Mouse (Mus musculus) T-helper 2 cell (primary cell): ENCODE data around the gene Ak5.
"Not testable (repeated sequence)": the region's sequence is repeated elsewhere in the genome, so short reads cannot be mapped to it uniquely, and the experiment has no call there.

Source experiments
- in situ Hi-C: fragments of 300-600 bp; cut with MboI, MseI; formaldehyde crosslinking; loops from one replicate; pipeline ENCODE4 v1.15.1; 2025; ENCODE audit warnings: high pct_unique_total_duplicates

The Ak5 gene

DNA sequence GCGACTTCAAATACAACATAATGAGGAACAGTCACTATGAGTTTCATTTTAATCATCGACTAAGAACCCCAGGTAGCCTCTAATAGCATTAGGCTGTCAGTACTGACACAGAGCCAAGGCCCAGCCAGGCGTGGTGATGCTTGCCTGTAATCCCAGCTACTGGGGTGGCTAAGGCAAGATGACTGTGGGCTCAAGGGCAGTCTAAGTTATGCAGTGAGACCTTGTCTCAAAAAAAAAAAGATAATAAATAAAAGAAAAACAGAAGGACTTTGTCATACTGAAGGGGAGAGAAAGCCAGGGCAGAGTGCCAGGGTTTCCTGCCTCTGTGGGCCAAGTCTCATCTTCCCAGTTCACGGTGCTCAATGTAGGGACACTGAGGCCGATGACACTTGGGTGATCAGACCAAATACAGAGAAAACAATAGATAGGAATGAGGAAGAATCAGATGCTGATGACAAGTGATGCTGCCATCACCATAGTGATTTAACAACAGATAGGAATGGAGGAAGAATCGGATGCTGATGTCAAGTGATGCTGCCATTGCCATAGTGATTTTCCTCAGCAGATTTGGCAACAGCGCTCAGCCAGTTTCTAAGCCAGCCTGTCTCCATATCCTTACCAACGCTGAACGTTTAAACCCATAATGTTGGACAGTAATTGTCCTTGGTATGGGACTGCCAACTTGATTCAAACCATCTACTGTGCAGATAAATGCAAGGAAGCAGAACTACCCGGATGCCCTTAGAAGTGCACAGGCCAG is 42.9 kb downstream of the Ak5 start:
- in situ Hi-C loops: no loop called here

DNA sequence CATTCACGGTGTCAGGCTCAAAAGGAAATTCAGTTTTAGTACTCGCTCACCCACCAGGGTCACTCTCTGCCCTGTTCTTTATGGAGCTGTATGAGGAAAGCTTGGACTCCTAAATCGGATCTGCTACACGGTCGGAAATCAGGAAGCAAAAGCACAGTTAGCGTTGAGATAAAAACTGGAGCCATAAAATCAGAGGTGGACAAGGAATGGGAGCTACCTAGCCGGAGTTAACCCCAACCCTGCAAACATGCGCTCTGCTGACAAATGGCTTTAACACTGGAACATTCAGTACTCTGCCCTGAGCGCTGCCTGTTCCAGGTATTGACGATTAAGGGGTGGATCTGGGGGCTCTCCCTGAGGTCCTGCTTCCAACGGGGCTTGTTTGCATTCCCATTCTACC is 47.6 kb downstream of the Ak5 start:
- in situ Hi-C loops: no loop called here

DNA sequence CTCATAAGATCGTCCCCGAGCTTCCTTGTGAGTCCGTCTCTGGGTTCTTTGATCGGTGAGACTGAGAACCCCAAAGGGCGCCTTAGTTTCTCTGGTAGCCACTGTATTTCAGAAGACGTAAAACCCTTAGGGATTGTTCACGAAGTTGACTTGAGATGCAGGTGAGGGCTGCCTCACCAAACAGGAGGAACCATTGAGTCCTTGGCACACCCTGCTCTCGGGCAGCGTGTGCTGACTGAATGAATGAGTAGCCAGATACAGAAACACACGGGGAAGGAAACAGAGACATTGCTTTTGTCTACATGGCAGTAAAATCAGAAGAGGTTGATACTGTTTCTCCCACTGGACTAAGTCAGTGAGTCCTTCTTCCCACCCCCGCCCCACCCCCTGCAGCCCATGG is 48.1 kb downstream of the Ak5 start:
- in situ Hi-C loops: no loop called here

DNA sequence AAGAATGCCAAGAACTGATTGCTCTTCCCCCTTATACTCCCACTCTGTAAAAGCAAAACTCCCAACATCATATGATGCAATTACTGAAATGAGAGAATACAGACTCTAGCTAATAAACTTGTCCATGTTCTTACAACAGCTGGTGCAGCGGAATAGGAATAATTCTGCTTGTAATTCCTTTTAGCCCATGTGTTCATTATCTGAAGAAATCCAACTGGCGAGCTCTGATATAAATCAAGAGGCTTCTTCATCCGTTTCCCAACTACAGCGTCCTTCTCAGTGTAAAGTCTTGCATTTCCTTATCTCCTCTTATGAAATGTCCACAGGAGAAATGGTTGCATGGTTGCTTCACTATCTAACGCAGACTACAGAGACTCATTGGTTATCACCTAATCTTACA is 59.1 kb downstream of the Ak5 start:
- in situ Hi-C loops: no loop called here

DNA sequence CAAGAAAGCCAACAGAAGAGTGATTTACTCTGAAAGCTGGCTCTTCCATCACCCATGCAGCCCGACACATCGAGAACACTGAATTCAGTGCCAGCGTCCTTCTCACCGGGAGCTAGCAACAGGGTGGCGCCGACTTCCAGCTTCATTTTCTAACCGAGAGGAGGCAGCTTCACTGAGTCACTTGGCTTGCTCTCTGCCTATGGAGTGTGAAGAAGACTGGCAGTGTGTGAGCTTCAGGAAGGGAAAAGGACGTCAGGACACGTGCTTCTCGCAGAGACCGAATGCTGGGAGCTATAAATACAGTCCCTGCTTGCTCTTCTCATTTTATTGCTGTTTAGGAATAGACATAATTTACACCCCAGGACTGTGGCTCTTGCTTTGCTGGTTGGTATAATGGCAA is 62.3 kb downstream of the Ak5 start:
- in situ Hi-C loops: no loop called here

DNA sequence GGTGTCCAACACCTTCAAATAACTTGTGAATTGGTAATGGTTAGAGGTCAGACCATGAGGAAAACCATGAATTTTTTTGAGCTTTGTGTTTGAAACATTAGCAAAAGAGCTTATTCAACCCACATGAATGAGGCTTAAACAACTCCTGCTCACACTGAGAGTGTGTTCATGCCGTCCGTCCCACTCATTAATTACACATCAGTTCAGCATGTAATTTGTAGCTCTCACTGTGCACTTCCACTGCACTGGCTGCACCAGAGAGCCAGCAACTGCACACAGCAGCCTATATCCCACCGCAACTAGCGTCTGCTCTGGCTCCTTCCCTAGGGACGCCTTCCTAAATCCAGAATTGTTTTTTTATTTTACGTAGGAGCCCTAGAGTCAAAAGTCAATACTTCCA is 68.5 kb downstream of the Ak5 start:
- in situ Hi-C loops: no loop called here

DNA sequence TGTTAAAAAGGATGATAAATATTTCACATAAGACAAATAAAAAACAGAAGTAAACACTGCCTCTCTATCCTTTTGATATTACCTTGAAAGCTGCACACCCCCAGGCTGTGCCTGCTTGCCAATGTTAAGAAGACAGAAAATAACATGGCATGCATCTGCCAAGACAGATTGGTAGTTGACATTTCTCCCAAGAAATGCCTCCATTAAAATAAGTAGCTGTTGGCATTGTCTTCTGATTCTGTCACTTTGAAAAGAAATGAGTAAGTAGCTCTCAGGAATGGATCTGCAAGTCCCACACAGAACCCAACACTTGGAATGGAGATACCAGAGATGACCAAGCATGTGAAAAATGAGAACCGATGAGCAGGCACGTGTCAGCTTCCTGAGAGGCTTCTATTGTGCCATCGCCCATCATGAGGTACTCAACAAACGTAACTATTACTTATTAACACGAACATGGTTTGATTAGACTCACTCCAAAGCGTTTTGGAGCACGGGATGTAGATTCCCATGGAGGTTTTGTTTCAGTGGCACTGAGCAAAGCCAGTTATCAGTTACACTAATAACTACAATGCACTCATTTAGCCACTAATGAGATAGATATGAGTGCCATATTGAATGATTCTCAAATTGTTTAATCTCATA is 71.6 kb downstream of the Ak5 start:
- in situ Hi-C loops: no loop called here

DNA sequence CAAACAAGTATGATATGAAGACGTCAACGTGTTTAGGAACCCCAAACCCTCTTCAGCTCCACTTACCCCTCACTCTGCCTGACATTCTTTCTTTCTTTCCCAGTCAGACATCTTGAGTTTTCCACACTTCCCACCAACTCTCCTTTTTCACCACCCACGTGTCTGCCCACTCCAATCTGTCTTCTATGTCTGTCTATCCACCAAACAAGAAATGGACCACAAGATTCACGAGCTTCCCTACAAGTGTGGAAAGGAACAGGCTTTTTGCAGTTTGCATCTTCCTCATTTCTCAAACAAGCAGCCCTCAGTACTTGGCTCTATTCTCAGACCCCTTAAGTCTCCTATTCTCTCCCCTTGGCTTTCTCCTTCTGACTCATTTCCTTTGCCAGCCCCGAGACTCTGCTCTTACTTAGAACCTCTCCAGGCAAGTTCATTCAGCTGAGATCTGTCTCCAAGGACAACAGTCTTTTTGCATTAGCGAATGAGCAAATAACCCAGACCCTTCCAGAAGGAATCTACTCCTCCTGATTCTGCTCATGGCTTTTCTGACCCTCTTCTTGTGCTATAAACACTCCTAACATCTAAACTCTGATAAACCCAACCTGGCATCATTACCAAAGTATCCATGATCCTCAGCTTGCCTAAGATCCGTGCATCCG is 75.3 kb downstream of the Ak5 start:
- in situ Hi-C loops: no loop called here

DNA sequence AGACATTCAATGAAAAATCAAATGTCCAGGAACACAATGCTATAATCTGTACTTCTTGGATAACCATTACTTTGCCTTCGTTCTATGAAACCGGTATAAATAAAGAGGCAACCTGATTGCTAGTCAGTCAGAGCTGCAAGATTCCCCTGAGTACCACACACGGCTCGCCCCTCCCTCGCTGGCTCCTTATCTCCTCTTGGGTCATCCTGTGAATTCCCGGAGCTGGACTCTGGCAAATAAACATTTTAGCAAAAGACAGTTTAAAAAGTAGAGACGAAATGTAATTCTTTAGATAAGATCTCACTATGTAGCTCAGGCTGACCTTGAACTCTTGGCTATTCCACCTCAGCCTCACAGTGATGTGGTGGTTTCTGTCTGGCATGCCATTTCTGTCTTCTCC is 77.7 kb downstream of the Ak5 start:
- in situ Hi-C loops: no loop called here

DNA sequence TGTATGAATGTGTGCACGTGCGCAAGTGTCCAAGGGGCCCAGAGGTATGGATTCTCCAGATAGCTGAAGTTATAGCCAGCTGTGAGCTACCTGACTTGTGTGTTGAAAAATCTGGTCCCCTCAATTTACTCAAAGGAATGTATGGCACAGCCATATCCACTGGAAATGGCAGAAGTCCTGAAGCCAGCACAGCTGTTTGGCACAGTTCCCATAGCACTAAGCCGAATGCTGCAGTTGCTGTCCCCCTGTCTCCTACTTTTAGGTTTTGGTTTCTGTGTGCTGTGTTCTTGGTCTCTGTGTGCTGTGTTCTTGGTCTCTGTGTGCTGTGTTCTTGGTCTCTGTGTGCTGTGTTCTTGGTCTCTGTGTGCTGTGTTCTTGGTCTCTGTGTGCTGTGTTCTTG is 79.1 kb downstream of the Ak5 start:
- in situ Hi-C loops: not testable (repeated sequence)

DNA sequence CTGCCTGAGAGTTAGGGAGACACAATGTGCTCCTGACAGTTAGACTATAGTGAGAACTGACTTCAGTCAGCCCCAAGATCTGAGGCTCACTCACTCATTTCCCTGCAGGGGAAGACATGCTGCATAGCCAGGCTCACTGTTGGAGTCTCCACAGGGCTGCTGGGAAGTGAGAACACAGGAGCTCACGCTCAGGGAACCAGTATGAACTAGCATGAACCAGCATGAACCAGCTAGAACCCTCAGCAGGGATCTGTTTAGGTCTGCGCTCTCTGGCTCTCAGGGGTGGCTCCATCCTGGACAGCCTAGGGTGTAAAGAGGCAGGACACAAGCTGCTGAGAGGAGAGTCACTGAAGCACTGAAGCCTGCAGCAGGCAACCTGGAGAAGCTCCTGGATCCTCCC is 81.2 kb downstream of the Ak5 start:
- in situ Hi-C loops: no loop called here

DNA sequence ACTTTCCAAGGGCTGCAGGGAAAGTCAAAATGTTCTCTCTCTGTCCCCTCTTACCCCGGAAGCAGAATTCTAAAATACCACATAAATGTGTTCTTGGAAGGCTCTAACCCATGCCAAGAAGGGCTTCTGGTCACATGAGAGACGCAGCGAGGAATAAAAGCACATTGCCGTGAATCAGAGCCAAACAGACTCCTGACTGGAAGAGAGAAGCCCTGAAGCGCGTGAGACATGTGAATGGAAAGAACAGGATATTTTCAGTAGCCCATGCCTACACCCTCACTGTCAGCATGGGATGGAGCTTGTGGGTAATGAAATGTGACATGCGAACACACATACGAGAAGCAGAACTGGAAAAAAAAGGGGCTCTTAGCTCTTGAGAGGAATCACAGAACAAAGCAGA is 82.0 kb downstream of the Ak5 start:
- in situ Hi-C loops: no loop called here

DNA sequence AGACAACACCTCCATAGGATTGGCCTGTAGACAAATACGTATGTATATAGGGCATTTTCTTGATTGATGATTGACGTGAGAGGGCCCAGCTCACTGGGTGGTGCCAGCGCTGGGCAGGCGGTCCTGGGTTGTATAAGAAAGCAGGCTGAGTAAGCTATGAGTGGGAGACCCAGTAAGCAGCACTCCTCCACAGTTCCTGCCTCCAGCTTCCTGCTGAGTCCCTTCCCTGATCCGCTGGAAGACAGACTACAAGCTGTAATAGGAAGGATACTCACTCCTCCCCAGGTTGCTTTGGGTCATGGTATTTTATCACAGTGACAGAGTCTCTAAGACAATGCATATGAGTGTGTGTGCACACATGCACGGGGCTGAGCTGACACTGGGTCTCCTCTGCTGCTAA is 82.6 kb downstream of the Ak5 start:
- in situ Hi-C loops: no loop called here

DNA sequence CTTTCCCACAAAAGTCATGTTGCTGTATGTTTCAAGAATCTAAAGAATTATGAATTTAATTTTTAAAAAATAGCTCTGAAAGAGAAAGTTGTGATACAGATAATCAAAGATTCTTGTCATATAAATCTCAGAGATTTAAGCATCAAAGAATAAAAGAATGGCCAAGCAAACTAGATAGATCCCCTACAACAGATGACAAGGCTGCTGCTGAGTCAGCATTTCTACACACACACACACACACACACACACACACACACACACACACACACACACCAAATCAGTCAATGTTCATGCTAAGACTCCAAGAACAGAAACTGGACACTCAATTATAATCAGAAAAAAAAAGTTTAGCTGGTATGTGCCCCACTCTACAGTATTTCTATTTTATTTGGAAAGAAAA is 85.1 kb downstream of the Ak5 start:
- in situ Hi-C loops: no loop called here

DNA sequence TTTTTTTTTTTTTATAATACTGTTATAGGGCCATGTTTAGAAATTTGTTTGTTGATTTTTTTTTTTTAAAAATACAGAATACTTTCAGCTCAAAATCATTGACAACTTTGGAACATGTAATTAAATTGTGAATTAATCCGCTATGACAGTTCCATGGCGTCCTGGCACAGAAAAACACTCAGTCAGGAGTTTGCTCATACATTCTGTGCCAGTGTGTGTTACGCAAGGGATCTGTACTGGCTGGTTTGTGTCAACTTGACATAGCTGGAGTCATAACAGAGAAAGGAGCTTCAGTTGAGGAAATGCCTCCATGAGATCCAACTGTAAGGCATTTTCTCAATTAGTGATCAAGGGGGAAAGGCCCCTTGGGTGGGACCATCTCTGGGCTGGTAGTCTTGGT is 86.3 kb downstream of the Ak5 start:
- in situ Hi-C loops: not testable (repeated sequence)

DNA sequence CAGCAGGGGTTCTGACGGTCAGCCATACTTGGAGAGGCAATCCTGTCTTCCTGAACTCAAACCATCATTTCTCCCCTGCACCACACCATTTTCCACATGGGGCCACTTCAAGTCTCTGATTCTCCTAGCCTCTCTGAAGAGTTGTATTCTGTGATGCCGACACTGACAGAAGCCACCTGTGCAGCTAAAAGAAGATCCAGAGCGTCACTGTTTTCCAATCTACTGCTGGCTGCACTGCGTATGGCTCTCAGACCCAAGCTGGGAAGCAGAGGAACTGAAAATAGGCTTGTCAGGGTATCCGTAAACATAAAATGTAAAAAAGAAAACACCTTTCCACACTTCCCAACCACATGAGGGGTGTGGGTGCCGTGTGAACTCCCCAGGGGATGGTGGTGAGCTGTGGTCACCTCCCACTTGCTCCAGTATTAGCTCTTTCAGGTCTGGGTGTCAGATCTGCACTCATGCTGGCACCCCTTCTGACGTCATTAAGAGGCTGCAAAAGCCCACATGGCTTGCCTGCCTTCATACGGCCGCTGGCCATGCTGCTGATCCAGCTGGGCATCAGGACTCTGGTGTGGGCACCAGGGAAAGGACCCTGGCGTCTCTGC is 88.1 kb downstream of the Ak5 start:
- in situ Hi-C loops: no loop called here

DNA sequence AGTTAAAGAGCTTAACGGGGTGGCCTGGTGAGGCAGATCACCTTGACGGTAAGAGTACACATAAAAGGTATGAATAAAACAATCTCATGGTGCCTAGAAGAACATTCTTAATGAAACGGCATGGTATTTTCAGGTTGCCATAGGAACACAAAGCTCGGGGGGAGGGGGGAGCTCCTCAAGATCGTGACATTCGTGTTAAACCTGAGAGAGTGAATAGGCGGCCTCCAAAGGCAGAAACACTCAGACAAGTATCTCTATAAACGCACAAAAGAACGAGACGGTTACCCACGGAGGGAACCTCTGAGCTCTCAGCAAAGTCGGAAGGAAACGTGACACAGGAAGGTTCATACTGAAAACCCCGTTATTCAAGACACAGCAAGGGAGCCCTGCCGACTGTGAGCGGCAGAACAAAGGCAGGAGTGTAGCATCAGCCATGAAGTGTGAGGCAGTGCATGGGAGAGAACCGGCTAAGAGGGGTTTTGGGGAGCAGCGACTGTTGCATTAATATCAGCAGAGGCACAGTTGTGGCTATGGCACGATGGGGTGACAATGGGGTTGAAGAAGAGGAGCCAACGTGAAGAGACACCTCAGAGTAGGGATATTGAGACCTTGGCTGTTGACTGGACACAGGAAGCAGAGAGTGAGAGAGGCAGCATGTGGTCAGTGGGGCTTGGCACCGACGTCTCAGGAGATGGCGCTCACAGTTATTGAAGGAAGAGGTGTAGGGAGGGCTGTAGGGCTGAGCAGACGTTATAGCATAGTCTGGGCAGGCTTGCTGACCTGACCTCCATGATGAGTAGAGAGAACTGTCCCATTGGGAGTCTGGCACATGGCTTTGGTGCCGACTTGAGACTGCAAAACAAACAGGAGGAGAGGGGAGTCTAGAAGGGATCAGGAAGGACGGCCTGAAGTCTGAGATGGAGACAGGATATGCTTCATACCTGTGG is 89.6 kb downstream of the Ak5 start:
- in situ Hi-C loops: no loop called here

DNA sequence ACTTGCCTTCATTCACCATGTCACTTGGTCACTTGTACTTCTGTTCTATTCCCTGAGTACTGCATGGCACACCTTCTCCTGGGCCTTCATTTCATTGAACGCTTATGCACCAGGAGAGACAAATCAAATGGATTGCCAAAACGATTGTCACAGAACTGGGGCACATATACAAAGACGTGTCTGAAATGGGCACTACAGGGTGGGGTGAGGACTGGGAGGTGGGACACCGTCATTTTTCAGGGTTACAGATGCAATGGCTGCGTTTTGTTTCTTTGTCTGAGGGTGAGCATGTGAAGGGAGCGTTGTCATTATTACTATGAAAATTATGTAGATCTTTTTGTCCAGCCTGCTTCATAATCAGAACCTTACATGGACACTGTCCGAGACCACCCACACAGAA is 90.4 kb downstream of the Ak5 start:
- in situ Hi-C loops: no loop called here

DNA sequence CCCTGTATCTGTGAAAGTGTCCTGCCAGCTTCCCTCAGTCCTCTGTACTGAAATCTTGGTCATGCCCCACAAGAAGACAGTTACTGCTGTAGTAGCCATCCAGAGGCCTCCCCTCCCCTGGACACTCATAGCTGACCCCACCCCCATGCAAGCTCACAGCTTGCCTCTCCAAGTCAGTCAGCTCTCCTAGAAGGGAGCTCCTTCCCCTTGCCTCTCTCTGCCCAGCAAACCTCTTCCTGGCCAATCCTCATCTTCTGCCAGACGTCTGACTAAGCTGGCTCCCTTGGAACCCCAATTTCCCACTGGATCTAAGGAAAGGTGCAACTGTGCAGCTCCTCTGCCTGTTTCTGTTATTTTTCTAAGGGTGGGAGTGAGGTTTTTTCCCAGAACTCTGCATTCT is 90.9 kb downstream of the Ak5 start:
- in situ Hi-C loops: no loop called here

DNA sequence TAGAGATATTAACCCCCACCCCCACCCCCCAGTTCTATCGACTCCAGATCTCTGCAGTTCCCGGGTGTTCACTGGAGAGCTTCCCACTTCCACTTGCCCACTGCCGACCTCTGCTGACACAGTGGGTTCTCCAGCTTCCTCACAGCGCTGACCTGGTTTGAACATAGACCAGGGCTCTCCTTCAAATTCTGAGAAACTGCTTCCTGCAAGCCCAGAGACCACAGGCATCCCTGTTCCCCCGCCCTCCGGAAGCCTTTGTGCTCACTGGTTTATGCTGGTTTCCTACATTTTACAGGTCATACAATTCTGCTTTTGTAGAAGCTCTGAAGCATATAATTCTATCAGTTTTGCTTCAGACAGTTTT is 98.9 kb downstream of the Ak5 start:
- in situ Hi-C loops: no loop called here

DNA sequence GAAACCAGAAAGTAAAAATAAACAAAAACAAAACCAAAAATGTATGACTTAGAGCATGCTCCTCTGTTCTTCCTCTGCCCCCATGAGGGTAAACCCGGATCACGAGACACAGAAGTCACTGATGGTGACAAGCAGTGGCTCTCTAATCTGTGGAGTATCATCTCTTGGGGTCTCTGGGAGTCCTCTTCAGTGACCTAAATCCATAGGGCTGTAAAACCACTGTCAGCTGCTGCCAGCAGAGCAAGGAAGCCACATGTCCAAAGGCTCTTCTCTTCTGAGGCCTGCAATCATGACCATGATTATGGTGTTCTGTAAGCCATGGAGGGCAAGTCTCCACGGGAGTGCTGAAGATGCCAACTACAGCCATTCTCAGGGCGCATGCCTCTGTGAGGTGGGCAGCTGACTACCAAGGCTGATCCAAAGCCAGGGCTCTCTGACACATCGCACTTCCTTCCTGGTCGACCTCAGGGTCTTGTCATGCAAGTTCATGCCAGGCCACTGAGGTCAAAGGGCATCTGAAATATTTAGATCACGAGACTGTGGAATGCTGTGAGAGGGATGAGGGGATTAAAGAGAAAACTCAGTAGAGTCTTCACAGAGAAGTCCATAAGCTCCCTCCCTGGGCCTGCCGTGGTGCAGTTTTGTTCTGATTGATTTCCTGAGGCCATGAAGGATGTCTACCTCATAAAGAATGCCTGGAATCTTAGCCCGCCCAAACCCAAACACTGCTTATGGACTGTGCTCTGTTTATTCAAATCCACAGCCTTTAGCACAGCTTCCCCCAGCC is 99.5 kb downstream of the Ak5 start:
- in situ Hi-C loops: no loop called here
